Mouse (Mus musculus): ENCODE data around the gene Tubg2. TPM values are rescaled to one million over a fixed set of nuclear protein-coding genes. Genes with fewer than 3 reads are reported as not detected.
A peak's percentile ranks its signal among the peaks of the same experiment; 100 is the strongest.
"Not testable (repeated sequence)": the region's sequence is repeated elsewhere in the genome, so short reads cannot be mapped to it uniquely, and the experiment has no call there.

Tubg2 gene
- polyA plus RNA-seq, 1 experiment from 2014 or later: 10.4 TPM

- H3K27ac ChIP-seq; H3K4me2 ChIP-seq (replicated peaks); H3K4me3 ChIP-seq; H3K9ac ChIP-seq; H3K9me3 ChIP-seq (replicated peaks); H3K27me3 ChIP-seq; ATAC-seq (ENCODE audit: low FRiP score): not testable (repeated sequence)
- peaks cover 47% of the 10 kb centered on the region for H3K36me3 ChIP-seq
- 95% methylated on average over 9 of the region's 9 CpGs for WGBS
- H3K4me1 ChIP-seq: peaks cover 12% of the 10 kb centered on the region
Observed at GRCm38 (mm10) chr11:101125008-101125407, 30.7 kb upstream of the Tubg2 start.

- WGBS: 82% methylated on average over 1 of the region's 1 CpGs
- no peaks in the 10 kb centered on the region for H3K9me3 ChIP-seq (replicated peaks)
- no peak overlapping the region for H3K27ac ChIP-seq
- no peak for ATAC-seq (ENCODE audit: low FRiP score)
- H3K4me3 ChIP-seq: no peak overlapping the region
- H3K9ac ChIP-seq: no peak overlapping the region
- no peaks in the 10 kb centered on the region for H3K27me3 ChIP-seq
- peaks cover 47% of the 10 kb centered on the region for H3K36me3 ChIP-seq
- H3K4me2 ChIP-seq (replicated peaks): no peak overlapping the region
- peaks cover 2% of the 10 kb centered on the region; the same call in 1 of the 2 replicates for H3K4me1 ChIP-seq
Observed at GRCm38 (mm10) chr11:101127075-101127474, 28.6 kb upstream of the Tubg2 start.

GRCm38 (mm10) chr11:101128996-101129577, 26.6 kb upstream of the Tubg2 start:
- no peak for ATAC-seq (ENCODE audit: low FRiP score)
- H3K4me1 ChIP-seq: peaks cover 2% of the 10 kb centered on the region; the same call in 1 of the 2 replicates
- no peaks in the 10 kb centered on the region for H3K9me3 ChIP-seq (replicated peaks)
- no peak overlapping the region for H3K4me3 ChIP-seq
- H3K36me3 ChIP-seq: peaks cover 30% of the 10 kb centered on the region
- no peak overlapping the region for H3K4me2 ChIP-seq (replicated peaks)
- H3K27me3 ChIP-seq: no peaks in the 10 kb centered on the region
- no peak overlapping the region for H3K27ac ChIP-seq
- WGBS: 86% methylated on average over 11 of the region's 11 CpGs
- H3K9ac ChIP-seq: no peak overlapping the region

GRCm38 (mm10) chr11:101130056-101130756, 25.5 kb upstream of the Tubg2 start:
- Histone ChIP-seq H3K9me3 (replicated peaks) (no peaks in the 10 kb centered on the region), H3K4me3 (no peak overlapping the region), H3K4me1 (peaks cover 2% of the 10 kb centered on the region; the same call in 1 of the 2 replicates), H3K27ac (no peak overlapping the region), H3K4me2 (replicated peaks) (no peak overlapping the region), H3K27me3 (no peaks in the 10 kb centered on the region), H3K36me3 (peaks cover 22% of the 10 kb centered on the region), H3K9ac (no peak overlapping the region)
- no peak for ATAC-seq (ENCODE audit: low FRiP score)
- 50% methylated on average over 18 of the region's 18 CpGs for WGBS

- no peaks in the 10 kb centered on the region for H3K9me3 ChIP-seq (replicated peaks)
- no peak overlapping the region for H3K4me3 ChIP-seq
- H3K36me3 ChIP-seq: peaks cover 12% of the 10 kb centered on the region
- no peak for ATAC-seq (ENCODE audit: low FRiP score)
- no peak overlapping the region for H3K27ac ChIP-seq
- no peaks in the 10 kb centered on the region for H3K27me3 ChIP-seq
- no peak overlapping the region for H3K9ac ChIP-seq
- no peak overlapping the region for H3K4me2 ChIP-seq (replicated peaks)
- H3K4me1 ChIP-seq: peaks cover 2% of the 10 kb centered on the region; the same call in 1 of the 2 replicates
- WGBS: 94% methylated on average over 2 of the region's 2 CpGs
Observed at GRCm38 (mm10) chr11:101131187-101131586, 24.5 kb upstream of the Tubg2 start.

GRCm38 (mm10) chr11:101131701-101132100, 24.0 kb upstream of the Tubg2 start:
- no peak overlapping the region for H3K4me3 ChIP-seq
- ATAC-seq (ENCODE audit: low FRiP score): no peak
- H3K27me3 ChIP-seq: no peaks in the 10 kb centered on the region
- H3K36me3 ChIP-seq: peaks cover 7% of the 10 kb centered on the region
- no peak overlapping the region for H3K27ac ChIP-seq
- H3K9ac ChIP-seq: no peak overlapping the region
- 86% methylated on average over 6 of the region's 6 CpGs for WGBS
- peaks cover 2% of the 10 kb centered on the region; the same call in 1 of the 2 replicates for H3K4me1 ChIP-seq
- H3K9me3 ChIP-seq (replicated peaks): no peaks in the 10 kb centered on the region
- no peak overlapping the region for H3K4me2 ChIP-seq (replicated peaks)

- Histone ChIP-seq H3K4me1 (peaks cover 2% of the 10 kb centered on the region; the same call in 1 of the 2 replicates), H3K4me3 (no peak overlapping the region), H3K27me3 (no peaks in the 10 kb centered on the region), H3K36me3 (no peaks in the 10 kb centered on the region), H3K9ac (no peak overlapping the region), H3K4me2 (replicated peaks) (no peak overlapping the region), H3K9me3 (replicated peaks) (no peaks in the 10 kb centered on the region), H3K27ac (no peak overlapping the region)
- 83% methylated on average over 12 of the region's 12 CpGs for WGBS
- no peak for ATAC-seq (ENCODE audit: low FRiP score)
Observed at GRCm38 (mm10) chr11:101133037-101133436, 22.7 kb upstream of the Tubg2 start.

GRCm38 (mm10) chr11:101134217-101134865, 21.4 kb upstream of the Tubg2 start:
- no peak overlapping the region for H3K4me3 ChIP-seq
- no peaks in the 10 kb centered on the region for H3K27me3 ChIP-seq
- no peak for ATAC-seq (ENCODE audit: low FRiP score)
- peaks cover 5% of the 10 kb centered on the region; the same call in 1 of the 2 replicates for H3K4me1 ChIP-seq
- H3K36me3 ChIP-seq: no peaks in the 10 kb centered on the region
- no peaks in the 10 kb centered on the region for H3K9me3 ChIP-seq (replicated peaks)
- H3K4me2 ChIP-seq (replicated peaks): no peak overlapping the region
- H3K9ac ChIP-seq: no peak overlapping the region
- no peak overlapping the region for H3K27ac ChIP-seq
- 83% methylated on average over 13 of the region's 13 CpGs for WGBS

- Histone ChIP-seq H3K4me1 (peaks cover 3% of the 10 kb centered on the region; the same call in 1 of the 2 replicates), H3K27ac (no peak overlapping the region), H3K9ac (no peak overlapping the region), H3K36me3 (no peaks in the 10 kb centered on the region), H3K27me3 (peaks cover 16% of the 10 kb centered on the region), H3K4me3 (no peak overlapping the region), H3K4me2 (replicated peaks) (no peak overlapping the region), H3K9me3 (replicated peaks) (no peaks in the 10 kb centered on the region)
- 77% methylated on average over 7 of the region's 7 CpGs for WGBS
- ATAC-seq (ENCODE audit: low FRiP score): no peak
Observed at GRCm38 (mm10) chr11:101137000-101137399, 18.7 kb upstream of the Tubg2 start.

- peak overlapping the region; percentile 15; the same call in 1 of the 2 replicates for H3K9ac ChIP-seq
- ATAC-seq (ENCODE audit: low FRiP score): peak; percentile 60
- peaks cover 7% of the 10 kb centered on the region for H3K4me1 ChIP-seq
- WGBS: 24% methylated on average over 15 of the region's 15 CpGs
- H3K36me3 ChIP-seq: no peaks in the 10 kb centered on the region
- H3K27ac ChIP-seq: peak overlapping the region; percentile 45; the same call in 1 of the 2 replicates
- no peaks in the 10 kb centered on the region for H3K9me3 ChIP-seq (replicated peaks)
- H3K4me2 ChIP-seq (replicated peaks): peak overlapping the region; percentile 35
- peak overlapping the region; percentile 0; the same call in 1 of the 2 replicates for H3K4me3 ChIP-seq
- peaks cover 17% of the 10 kb centered on the region for H3K27me3 ChIP-seq
Observed at GRCm38 (mm10) chr11:101138536-101139181, 17.0 kb upstream of the Tubg2 start.

GRCm38 (mm10) chr11:101140164-101140819, 15.4 kb upstream of the Tubg2 start:
- H3K4me1 ChIP-seq: peaks cover 11% of the 10 kb centered on the region
- ATAC-seq (ENCODE audit: low FRiP score): no peak
- H3K4me3 ChIP-seq: peak overlapping the region; percentile 24

More at GRCm38 (mm10) chr11:101140164-101140819, 15.4 kb upstream of the Tubg2 start:
- no peak overlapping the region for H3K27ac ChIP-seq
- H3K27me3 ChIP-seq: peaks cover 17% of the 10 kb centered on the region
- H3K36me3 ChIP-seq: no peaks in the 10 kb centered on the region
- peak overlapping the region; percentile 50 for H3K4me2 ChIP-seq (replicated peaks)
- WGBS: 50% methylated on average over 27 of the region's 27 CpGs
- peak overlapping the region; percentile 46; the same call in 1 of the 2 replicates for H3K9ac ChIP-seq
- no peaks in the 10 kb centered on the region for H3K9me3 ChIP-seq (replicated peaks)

Measured in hindbrain, embryonic 12.5 days (tissue).